Mouse (Mus musculus): ENCODE results near the gene Tiparp.

DNA sequence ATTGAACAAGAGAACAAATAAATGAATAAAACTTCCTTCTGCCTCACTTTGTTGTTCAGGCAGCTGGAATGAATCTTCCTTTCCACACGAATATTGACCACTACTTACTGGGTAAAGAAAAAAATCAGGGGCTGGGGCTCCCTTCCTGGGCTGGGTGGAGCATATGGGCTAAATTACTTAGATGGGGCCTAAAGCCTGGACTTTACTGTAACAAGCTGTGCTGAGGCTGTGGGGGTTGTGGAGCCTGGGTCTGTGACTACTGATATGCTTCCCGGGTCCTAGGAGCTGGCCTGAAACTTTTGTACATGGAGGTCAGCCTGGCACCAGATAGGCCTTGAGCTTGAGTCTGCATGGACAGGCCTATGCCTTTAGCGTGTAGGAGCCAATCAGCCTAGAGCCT lies 60.2 kb downstream of the Tiparp start:
- no peak for TF ChIP-seq CTCF (IDR thresholded peaks at IDR 0.05; ENCODE audit: borderline replicate concordance, extremely low read depth, insufficient read depth, insufficient read length)
- TF ChIP-seq POLR2A (IDR thresholded peaks at IDR 0.05; ENCODE audit: borderline replicate concordance, extremely low read depth, insufficient read depth, insufficient read length, poor library complexity, severe bottlenecking) = no peak
